Mouse (Mus musculus): ENCODE measurements around the gene Caprin2. TPM values are rescaled to one million over a fixed set of nuclear protein-coding genes. Genes with fewer than 3 reads are reported as not detected.

Gene Caprin2
- polyA plus RNA-seq, 1 experiment, result 6.7 TPM

DNA sequence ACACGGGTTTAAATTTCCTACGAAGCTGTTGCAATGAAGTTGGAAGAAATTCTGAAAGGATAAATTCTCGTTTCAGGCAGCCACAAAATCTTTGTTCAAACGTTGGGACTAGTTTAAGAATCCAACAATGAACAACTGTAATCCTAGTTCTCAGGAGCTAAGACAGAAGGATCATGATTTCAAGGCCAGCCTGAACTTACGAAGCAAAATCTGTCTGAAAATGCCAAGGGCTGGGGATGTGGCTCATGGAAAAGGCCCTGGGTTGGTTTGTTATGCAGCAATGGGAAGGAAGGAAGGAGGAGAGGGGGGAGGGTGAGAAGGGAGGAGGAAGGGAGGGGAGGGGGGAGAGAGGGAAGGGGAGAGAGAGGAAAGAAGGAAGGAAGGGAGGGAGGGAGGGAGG, 79.3 kb downstream of the Caprin2 start:
- Histone ChIP-seq H3K27me3 (replicated peaks; ENCODE audit: control insufficient read depth, insufficient read depth, low read length) (no peaks in the 10 kb centered on the region), H3K4me1 (ENCODE audit: control insufficient read depth, insufficient read depth, low read length) (no peaks in the 10 kb centered on the region), H3K27ac (ENCODE audit: insufficient read depth, low read depth, low read length) (no peak overlapping the region), H3K4me3 (ENCODE audit: insufficient read depth, low read depth, low read length) (no peak overlapping the region), H3K36me3 (ENCODE audit: control insufficient read depth, insufficient read depth, low read length) (peaks cover 7% of the 10 kb centered on the region)
- DNase-seq, result no peak
- 89% methylated on average over 5 of the region's 5 CpGs for WGBS
- no peak for TF ChIP-seq CTCF (conservative IDR thresholded peaks at IDR 0.05; ENCODE audit: insufficient read depth, insufficient read length, low read depth, low read length)
- TF ChIP-seq POLR2A (IDR thresholded peaks at IDR 0.05; ENCODE audit: low read depth, low read length), result no peak

DNA sequence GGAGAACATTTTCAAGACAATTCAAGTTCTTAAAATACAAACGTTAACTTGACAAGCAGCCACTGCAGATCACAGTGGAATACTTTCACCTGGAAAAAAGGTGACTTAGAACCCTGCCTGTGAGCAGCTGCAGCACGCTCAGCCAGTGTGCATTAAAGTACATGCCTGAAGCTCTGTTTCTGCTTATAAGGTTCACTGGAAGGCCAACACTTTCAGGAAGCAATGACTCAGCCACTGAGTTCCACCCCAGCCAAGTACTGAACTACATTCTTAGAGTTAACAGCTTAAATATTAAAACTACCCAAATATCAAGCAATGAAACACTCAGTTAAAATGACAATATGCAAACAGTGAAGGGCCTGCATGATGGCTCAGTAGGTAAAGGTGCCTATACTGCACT, 84.9 kb downstream of the Caprin2 start:
- Histone ChIP-seq H3K27me3 (replicated peaks; ENCODE audit: control insufficient read depth, insufficient read depth, low read length) (no peaks in the 10 kb centered on the region), H3K4me1 (ENCODE audit: control insufficient read depth, insufficient read depth, low read length) (peaks cover 8% of the 10 kb centered on the region; the same call in 1 of the 2 replicates), H3K4me3 (ENCODE audit: insufficient read depth, low read depth, low read length) (no peak overlapping the region), H3K27ac (ENCODE audit: insufficient read depth, low read depth, low read length) (no peak overlapping the region), H3K36me3 (ENCODE audit: control insufficient read depth, insufficient read depth, low read length) (peaks cover 6% of the 10 kb centered on the region)
- peak; percentile 41 for DNase-seq
- 49% methylated on average over 2 of the region's 2 CpGs for WGBS
- no peak for TF ChIP-seq POLR2A (IDR thresholded peaks at IDR 0.05; ENCODE audit: low read depth, low read length)
- TF ChIP-seq CTCF (conservative IDR thresholded peaks at IDR 0.05; ENCODE audit: insufficient read depth, insufficient read length, low read depth, low read length), result no peak

DNA sequence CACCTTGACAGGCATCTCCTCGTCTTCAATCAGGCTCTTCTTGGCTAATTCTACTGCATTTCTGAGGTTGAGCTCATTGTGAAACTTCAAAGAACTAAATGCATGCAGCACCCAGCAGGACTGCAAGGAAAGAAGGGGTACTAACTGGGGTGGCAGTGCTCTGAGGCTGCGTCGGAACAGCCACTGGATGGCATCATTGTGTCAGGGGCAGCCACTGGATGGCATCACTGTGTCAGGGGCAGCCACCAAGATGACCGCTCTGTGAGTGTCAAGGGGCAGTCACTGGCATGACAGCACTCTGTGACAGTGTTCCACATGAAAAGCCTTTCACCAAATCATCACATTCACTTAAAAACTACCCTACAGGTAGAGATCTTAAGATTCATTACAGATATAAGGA, 96.3 kb downstream of the Caprin2 start:
- DNase-seq, result peak; percentile 10
- no peaks in the 10 kb centered on the region for H3K27me3 ChIP-seq (replicated peaks; ENCODE audit: control insufficient read depth, insufficient read depth, low read length)
- peak; percentile 38; the same call in 1 of the 2 replicates for TF ChIP-seq CTCF (conservative IDR thresholded peaks at IDR 0.05; ENCODE audit: insufficient read depth, insufficient read length, low read depth, low read length)
- no peak for TF ChIP-seq POLR2A (IDR thresholded peaks at IDR 0.05; ENCODE audit: low read depth, low read length)
- no peak overlapping the region for H3K4me3 ChIP-seq (ENCODE audit: insufficient read depth, low read depth, low read length)
- H3K27ac ChIP-seq (ENCODE audit: insufficient read depth, low read depth, low read length), result no peak overlapping the region
- H3K4me1 ChIP-seq (ENCODE audit: control insufficient read depth, insufficient read depth, low read length), result no peaks in the 10 kb centered on the region
- 81% methylated on average over 4 of the region's 4 CpGs for WGBS
- H3K36me3 ChIP-seq (ENCODE audit: control insufficient read depth, insufficient read depth, low read length), result peaks cover 7% of the 10 kb centered on the region

DNA sequence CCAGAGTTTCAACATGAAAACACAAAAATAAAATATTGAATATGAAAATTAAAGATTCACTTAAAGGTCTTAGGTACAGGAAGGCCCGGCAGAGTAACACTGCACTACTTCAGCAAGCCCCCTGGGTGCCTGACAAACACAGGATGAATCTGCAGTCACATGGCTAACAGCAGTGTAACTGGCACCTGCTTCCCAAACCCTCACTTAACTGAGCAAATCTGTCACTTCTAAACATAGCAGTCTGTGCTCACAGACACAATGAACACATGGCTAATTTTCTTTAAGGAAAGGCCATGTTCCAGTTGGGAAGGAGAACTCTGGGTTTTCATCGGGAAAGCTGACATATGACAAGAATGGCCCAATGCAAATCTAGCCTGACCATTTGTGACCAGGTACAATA, 100.9 kb downstream of the Caprin2 start:
- Histone ChIP-seq H3K27ac (ENCODE audit: insufficient read depth, low read depth, low read length) (no peak overlapping the region), H3K36me3 (ENCODE audit: control insufficient read depth, insufficient read depth, low read length) (peaks cover 4% of the 10 kb centered on the region), H3K27me3 (replicated peaks; ENCODE audit: control insufficient read depth, insufficient read depth, low read length) (no peaks in the 10 kb centered on the region), H3K4me1 (ENCODE audit: control insufficient read depth, insufficient read depth, low read length) (no peaks in the 10 kb centered on the region), H3K4me3 (ENCODE audit: insufficient read depth, low read depth, low read length) (no peak overlapping the region)
- DNase-seq, result no peak
- 87% methylated on average over 2 of the region's 2 CpGs for WGBS
- TF ChIP-seq CTCF (conservative IDR thresholded peaks at IDR 0.05; ENCODE audit: insufficient read depth, insufficient read length, low read depth, low read length) (no peak), POLR2A (IDR thresholded peaks at IDR 0.05; ENCODE audit: low read depth, low read length) (no peak)

Other genes starting within 250 kb of the Caprin2 start
- 15.3 and 16.6 TPM in 2 replicates for gene Ipo8, start 64.8 kb downstream of the Caprin2 start, polyA plus RNA-seq (2012; rRNA removed)
- 2.4 and 4.4 TPM in 2 replicates for gene Sinhcaf, start 50.2 kb upstream of the Caprin2 start, polyA plus RNA-seq (2012; rRNA removed)
- 6.4 and 6.9 TPM in 2 replicates for gene Dennd5b, start 205.4 kb upstream of the Caprin2 start, polyA plus RNA-seq (2012; rRNA removed)
- not detected in 2 replicates for gene Gm10203, start 233.9 kb upstream of the Caprin2 start, polyA plus RNA-seq (2012; rRNA removed)
- gene Etfbkmt, start 243.6 kb upstream of the Caprin2 start, polyA plus RNA-seq (2012; rRNA removed), result 12.5 and 16.1 TPM in 2 replicates